Mouse (Mus musculus): ENCODE results near the gene Arhgap18.

GRCm38 (mm10) chr10:26890269-26890955 lies 137.2 kb downstream of the Arhgap18 start:
- TF ChIP-seq POLR2A (IDR thresholded peaks at IDR 0.05; ENCODE audit: control insufficient read depth, extremely low read depth, insufficient read depth, low read length, poor library complexity) (no peak), CTCF (IDR thresholded peaks at IDR 0.05; ENCODE audit: borderline replicate concordance, control insufficient read depth, extremely low read depth, insufficient read depth, low read length, poor library complexity) (no peak)
